Mouse (Mus musculus) natural killer cell, adult 2 months (primary cell): Measurements from ENCODE around the gene Rdh13.

Source experiments
- DNase-seq, 2 experiments: peaks; one replicate each; pipeline ENCODE4 v3.0.0; 2022; ENCODE audit warnings: low spot score in 2 of 2

Gene Rdh13

DNA sequence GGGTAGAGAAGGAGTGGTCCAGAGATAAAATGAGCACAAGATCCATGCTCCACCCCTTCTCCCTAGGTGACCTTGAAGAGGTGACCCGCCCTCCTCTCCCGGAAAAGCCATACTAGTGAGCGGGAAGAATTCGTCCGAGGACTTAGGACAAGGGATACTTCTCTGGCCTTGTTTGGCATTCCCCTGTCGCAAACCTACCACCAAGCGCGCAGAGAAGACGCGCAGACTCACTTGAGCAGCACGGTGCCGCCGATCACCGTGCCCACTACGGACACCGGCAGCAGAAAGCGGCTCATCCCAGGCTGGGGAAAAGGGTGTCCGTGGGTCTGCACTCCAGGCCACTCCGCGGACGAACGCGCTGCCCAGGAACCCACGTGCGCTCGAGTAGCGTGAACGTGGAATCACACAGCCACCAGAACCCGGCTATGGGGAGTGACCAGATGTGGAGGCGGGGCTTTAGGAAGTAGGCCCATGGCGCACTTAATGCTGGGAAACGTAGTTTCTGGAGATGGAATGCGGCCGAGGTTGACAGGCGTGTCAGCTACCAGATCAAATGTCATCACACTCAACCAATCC lies at the start of gene Rdh13:
Gene Rdh13 (minus strand): TSS at position 434 of the 576 bp plus-strand sequence.
- DNase-seq = peak; percentile 72 to 76

DNA sequence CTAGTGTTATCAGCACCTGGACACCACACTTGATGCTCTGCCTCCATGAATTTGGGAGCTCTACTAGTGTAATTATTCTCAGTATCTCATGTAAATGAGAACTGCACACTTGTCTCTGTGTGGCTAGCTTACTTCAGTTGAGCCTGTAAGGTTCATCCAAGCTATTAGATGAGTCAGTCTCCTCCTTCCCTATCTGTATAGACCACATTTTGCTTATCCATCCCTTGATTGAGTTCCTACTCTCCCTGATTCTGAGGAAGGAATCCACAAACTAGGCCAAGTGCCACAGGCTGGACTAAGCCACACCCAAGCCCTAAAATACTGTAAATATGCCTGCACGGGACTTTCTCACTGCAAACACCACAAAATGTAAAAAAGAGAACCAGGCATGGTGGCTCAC lies 48.5 kb upstream of the Rdh13 start:
- DNase-seq = no peak

DNA sequence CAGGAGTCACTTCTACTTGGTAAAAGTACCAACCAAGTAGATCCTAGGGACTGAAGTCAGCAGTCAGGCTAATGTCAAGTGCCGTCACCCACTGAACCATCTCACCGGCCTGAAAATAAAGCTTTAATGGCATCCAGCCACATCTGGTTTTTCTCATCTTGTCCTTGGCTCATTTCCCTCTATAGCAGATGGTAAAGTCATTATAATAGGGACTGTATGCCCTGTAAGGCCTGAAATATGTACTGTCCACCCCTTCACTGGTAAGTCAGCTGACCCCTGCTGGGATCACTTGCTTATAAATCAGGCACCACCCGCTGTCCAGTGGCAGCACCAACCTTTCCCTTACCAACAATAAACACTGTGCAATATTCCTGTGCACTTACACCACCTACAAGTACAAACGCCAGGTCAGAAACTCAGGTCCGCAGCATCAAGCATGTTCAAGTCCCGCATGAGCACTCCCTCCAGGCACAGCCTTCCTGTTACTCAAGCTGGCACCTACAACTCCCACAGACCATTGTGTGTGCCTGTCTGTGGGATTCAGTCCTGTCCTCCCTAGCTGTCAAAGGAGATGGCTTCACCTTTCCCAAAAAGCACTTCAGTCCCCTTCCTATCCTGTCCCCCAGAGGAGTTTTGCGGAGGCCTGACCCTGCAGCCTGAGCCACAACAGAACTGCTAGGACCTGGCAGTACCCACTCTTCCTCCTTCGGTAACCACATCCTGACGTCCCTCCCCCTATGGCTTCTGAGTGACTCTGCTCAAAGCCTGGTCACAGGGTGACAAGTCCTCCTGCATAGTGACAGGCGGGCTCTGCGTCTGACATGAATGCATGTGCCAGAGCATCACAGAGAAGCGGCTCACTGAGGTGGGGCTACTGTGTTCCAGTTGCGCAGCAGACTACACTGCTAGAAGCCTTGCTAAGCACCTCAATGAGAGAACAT lies 47.1 kb upstream of the Rdh13 start:
- DNase-seq = peak; percentile 60 to 79

DNA sequence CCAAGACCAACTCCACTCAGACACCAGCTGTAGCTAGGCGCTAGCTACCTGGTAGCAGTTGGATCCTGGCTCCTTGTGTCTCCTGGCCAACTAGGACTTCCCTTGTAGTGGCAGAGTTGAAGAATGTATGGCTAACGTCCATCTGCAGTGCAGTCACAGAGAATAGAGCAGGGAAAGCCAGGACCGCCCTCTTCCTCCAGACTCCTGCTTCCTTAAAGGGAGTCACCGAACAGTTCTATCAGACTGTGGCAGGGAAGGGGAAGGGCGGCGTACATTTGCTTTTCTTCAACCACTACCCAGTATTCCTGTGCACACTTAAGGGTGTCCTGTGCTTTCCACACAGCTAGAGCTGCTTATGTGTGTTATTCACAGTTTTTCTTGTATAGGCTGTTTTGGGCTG lies 45.9 kb upstream of the Rdh13 start:
- no peak for DNase-seq

DNA sequence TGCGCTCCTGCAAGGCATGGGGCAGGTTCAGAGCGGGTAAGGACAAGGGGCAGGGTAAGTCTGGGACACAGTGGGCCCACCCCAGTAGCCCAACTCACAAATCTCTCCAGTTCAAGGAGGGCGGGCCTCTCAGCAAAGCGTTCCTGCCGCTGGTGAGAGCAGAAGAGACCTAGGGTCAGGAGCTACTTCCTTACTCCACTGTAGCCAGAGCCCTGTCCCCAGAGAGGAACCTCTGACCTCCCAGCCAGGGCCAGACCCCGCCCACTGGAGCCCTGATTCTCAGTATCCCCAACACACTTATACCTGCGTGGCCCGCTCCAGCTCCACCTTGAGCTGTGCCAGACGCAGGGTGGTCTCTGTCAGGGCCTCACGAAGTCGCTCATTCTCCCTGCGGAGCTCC lies 36.8 kb upstream of the Rdh13 start:
- DNase-seq = no peak

DNA sequence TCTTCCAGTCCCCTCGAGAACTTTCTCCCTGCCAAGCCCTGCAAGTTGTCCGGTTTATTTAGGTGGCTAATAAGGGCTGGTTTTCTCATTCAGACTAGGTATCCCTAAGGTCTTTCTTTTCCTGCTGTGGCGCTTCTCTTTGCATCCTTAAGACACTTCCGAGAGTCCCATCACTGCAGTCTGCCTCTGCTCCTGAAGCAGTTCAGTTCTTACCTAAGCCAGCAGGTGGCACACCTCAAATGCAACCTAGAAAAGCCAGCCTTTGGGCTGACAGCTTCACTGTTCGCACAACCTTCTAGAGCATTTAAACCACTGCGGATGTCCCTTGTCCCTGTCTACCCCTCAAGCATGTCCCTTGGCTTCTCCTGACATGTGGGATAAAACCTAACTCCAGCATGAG lies 34.2 kb upstream of the Rdh13 start:
- DNase-seq = peak in 1 of 2 experiments; percentile 41

DNA sequence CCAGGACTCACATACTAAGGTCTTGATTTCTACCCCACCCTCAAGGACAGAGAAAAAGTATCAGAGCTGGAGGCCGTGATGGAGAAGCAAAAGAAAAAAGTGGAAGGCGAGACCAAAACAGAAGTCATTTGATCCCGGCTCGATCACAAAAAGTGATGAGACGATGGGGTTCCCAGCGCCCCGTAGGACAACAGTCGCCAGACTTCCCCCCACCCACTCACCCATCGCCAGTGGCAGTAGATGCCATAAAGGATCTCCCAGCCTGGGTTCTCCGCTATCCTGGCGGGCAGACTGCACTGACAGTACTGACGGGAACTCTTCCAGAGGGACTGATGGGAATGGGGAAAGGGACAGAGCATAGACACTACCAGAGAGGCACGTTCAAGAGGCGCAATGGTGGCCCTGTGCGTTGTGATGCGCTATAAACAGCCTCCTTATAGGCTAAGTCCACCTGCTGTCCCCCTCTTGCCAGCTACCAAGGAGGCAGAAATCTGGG lies 33.4 kb upstream of the Rdh13 start:
- DNase-seq = no peak

DNA sequence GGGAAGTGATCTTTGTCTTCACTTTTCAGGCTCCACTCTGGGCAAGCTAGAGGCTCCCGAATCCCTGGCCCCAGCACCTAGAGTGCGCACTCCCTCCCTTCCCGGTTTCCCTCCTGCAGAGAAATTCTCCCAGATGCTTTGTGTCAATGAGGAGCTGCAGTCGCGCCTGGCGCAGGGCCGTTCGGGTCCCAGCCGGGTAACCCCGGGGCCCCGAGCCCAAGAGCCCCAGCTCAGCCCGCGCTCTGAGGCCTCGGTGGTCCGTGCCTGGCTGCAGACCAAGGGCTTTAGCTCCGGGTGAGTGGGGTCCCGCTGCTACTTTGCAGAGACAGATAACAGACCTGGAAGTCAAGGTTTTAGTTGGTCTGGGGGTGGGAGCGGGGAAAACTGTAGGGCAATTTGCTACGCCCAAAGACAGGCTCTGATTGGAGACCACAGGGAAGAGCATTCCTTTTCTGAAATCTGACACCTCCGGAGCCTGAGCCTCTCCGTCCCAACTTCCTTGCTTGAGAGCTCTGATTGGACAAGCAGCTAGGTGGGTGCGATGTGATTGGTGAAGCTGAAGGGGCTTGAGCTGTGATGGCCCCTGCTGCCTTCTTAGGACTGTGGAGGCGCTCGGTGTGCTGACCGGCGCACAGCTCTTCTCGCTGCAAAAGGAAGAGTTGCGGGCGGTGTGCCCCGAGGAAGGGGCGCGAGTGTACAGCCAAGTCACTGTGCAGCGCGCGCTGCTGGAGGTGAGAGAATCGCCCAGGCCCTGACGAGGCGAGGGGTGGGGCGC lies 32.8 kb upstream of the Rdh13 start:
- DNase-seq = peak in 1 of 2 experiments; percentile 12

DNA sequence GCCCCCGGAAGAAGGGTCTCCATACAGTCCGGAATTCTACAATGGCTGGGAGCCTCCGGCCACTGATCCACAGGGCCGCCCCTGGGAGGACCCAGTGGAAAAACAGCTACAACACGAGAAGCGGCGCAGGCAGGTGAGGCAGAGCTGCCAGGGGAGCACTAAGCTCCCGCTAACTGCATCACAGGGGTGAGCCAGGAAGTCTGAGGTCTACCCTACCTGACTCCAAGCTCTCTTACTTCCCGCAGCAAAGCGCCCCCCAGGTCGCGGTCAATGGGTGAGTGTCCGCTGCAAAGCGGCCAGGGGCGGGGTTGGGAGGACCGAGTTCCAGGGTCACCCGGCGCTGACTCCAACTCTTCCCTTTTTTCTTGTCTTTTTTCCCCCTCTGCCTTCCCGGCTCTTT lies 28.5 kb upstream of the Rdh13 start:
- DNase-seq = no peak

DNA sequence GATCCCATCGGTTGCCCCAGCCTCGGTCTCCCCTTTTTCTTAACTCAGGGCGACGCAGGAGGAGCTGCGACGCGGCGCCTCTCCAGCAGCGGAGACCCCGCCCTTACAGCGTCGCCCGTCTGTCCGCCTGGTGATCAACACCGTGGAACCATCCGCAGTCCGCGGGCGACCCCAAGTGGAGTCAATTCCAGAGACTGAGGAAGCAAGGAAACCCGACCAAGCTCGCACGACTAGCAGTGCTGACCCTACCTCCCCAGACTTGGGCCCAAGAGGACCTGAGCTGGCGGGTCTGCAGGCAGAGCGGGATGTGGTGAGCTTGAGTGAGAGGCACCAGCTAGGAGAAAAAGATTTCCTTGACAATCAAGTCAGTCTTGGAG lies 25.7 kb upstream of the Rdh13 start:
- DNase-seq = peak; percentile 12 to 14

DNA sequence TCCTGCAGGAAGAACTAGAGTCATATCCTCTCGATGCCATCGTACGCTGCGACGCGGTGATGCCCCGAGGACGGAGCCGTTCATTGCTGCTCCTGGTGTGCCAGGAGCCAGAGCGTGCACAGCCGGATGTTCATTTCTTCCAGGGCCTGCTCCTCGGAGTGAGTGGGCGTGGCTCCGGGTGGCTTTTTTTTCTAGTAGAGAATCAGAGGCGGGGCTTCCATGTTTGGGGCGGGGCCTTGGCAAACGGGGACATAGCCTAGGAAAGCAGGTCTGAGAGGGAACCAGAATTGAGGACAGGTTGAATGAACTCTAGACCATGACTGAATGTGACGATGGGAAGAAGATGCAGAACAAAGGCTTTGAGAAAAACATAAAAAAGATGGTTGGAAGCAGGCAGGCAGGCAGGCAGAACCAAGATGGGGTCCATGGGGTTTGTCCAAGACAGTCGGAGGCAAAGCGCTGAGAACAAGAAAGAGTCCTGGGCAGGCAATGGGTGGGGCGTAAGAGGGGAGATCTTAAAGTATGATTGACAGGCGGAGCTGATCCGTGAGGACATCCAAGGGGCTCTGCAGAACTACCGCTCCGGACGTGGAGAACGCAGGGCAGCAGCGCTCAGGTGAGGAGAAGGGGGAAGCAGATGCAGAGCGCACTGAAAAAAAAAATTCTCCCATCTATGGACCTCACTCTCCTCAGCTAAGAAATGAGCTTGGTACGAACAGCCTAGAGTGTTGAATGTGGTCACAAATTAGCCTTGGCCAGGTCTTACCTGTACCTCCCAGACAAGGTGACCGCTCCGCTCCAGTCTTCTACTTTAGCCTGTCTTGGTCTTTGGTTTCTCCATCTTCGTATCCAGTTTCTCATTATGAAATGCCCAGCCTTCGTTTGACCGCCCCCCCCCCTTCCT lies 25.1 kb upstream of the Rdh13 start:
- DNase-seq = no peak

DNA sequence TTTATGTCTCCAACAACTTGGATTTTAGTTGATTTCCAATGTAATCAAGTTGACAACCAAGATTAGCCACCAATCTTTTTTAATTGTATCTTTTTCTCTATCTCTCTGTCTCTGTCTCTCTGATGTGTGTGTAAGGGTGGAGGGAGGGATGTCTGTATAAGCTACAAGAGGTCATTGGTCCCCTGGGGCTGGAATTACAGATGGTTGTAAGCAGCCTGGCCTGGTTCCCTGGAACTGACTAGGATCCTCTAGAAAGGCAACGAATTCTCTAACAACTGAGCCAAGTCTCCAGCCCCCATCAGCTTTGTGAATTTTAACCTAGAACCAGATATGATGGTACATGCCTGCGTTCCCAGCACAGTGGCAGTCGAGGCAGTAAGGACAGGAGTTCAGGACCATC lies 22.4 kb upstream of the Rdh13 start:
- DNase-seq = no peak

DNA sequence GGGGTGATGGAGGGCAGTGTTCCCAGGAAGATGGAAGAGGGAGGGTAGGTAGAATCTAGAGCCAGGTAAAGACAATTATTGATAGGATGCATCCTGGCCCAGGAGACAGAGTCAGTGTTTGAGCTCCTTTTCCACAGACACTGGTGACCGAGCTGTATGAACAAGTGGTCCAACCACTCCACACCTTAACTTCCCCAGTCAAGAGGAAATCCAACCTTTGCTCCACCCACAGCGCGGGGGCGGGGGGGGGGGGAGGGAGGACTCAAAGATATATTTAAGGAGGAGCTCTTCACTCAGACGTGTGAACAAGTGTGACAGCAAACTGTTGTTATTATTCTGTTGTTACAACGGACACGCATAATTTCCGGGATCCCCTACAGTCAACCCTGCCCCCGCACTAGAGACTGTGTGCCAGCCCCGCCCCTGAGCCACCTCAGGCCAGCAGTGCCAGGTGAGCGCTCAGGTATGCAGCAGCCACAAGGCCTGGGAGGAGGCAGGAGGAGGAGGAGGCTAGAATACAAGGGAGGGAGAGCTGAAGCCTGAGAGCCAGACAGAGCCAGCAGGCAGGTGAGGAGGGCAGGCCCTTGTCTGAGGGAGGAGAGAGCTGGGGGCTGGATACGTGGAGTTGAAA lies 18.9 kb upstream of the Rdh13 start:
- peak; percentile 18 to 38 for DNase-seq

DNA sequence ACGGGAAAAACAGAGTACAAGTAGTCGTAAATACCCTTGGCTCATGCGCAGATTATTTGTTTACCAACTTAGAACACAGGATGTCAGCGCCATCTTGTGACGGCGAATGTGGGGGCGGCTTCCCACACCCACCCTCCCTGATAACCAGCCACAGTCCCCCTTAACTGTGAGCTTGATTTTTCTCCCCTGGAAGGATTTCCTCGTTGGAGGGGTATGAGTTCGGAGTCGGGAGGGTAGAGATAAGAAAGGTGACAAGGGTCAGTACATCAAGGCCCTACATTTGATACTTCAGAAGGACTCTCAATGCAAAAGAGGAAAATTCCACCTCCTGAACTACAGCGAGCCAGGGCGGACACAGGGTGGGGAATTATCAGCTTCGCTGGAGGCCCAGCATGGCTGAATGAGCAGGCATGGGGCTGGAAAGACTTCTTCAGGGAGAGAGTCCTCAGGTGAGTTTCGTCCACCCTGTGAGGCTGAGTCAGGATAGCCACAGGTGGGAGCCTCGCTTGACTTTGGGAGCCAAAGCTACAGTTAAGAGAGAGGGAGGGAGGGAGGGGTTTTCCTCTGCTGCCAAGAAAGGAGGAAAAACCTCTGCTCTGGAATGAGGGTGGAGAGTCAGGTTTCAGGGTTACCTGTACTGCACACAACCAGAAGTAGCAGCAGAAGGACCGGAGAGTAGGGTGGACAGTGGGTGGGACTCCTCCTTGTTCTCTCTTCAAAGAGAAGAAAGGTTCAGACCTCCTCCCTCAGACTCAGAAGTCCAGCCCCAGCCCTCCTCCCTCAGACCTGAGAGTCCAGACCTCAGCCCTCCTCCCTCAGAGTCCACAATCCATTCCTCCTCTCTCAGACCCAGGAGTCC lies 15.4 kb upstream of the Rdh13 start, which contains the start of gene Eps8l1:
Gene Eps8l1 (plus strand): TSS at position 99 of the 859 bp plus-strand sequence.
- DNase-seq = no peak

DNA sequence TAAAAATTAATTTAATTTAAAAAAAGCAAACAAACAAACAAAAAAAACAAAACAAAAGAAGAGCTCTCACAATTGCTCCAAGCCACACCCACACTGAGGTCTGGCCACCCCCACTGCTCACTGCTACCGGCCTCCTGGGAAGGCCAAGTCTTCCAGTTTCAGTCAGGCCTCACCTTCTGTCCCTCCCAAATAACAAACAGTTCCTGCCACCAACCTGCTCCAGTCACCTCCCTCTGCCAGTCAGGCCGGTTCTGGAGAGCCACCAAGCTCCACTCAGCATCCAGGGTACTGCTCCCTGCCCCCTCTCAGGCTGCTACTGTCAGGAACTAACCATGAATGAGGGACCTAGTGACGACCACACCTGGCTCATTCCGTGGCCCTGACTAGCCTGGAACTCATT lies 7.2 kb upstream of the Rdh13 start:
- DNase-seq = no peak

DNA sequence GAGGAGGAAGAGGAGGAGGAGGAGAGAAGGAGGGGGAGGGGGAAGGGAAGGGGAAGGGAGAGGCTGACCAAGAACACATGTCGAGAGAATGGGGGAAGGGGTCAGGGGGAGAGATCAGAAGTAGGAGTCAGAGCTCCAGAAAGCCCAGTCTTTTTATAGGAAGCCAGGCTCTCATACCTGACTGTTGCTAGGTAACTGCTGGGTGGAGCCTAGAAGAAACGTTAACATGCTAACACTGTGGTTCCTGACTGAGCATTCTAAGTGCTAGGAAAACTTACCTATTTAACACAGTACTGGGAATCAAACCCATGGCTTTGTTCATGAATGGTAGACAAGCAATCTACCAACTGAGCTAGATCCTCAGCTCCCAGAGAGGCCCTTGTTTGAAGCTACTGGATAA lies 3.8 kb upstream of the Rdh13 start:
- DNase-seq = no peak

DNA sequence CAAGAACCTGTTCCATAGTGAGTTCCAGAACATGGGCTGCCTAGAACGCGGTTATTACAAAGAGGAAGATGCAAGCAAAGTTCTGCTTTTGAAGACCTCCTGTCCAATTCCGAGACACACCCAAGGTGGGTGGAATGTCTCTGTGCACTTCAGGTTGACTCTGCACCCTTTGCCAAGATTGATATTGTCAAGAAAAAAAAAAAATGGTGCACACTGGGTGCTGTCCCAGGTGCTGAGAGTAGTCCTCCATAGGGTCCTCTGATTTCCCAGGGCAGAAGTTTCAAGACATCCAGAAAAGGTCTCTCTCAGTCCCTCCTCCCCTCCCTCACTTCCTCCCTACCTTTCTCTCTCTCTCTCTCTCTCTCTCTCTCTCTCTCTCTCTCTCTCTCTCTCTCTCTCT lies 3.0 kb upstream of the Rdh13 start:
- no peak for DNase-seq

DNA sequence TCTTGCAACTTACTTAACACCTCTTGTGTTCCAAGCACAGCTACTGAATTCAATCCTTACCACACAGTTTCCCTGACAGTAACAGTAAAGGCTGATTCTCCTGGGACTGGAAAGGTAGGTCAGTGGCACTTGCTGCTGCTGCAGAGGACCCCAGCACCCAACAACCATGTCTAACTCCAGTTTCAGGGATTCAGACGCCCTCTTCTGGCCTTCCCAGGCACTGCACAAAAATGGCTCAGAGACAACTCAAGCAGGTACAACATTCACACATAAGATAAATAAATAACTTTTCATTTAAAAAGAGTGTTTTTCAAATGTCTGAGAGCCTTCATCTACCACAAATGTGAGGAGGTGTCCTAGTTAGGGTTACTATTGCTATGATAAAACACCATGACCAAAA lies 1.7 kb upstream of the Rdh13 start:
- no peak for DNase-seq

DNA sequence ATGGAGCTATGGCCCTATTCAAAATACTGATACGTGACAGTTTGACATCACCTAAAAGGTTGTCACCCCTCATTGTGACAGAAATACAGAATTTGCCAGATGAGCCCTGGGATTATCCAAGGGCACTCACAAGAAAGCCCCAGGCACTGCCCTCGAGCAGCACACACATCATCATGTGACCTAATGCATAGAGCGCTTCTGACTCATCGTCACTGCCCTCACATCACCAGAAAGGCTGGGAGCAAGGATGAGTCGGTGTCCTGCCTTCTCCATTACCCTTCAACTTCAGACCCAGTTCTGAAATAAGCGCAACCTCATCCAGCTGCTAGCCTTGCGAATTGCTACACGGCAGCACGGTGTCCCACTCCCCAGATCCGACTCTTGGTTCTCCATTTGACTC lies 4.9 kb downstream of the Rdh13 start:
- no peak for DNase-seq

DNA sequence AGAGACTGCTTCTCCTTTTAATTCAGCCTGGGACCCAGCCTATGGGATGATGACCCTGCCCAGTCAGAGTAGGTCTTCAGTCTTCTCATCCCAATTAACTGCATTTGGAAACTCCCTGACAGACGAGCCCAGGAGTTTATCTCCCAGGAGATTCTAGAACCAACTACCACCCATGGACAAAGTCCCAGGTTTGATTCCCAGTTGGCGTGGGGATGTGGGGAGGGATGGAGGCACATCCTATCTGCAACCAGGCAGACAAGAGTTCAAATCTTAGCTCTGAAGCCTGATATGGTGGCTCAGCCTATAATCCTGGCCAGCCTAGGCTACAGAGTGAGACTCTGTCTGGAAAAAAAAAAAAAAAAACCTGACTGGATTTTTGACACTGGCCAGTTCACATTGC lies 7.7 kb downstream of the Rdh13 start:
- DNase-seq = no peak
